In genomic region chrX:134540414-134541135, GRCm38 (mm10) we compare ENCODE assay signal across 8 mouse cellular contexts. TPM values are rescaled to one million over a fixed set of nuclear protein-coding genes. Genes with fewer than 3 reads are reported as not detected.
DNase-seq lines count a peak whose midpoint lies in the region; ATAC-seq lines count a peak whose summit lies in the region.

No protein-coding gene starts in this region.

- H3K4me3 ChIP-seq in embryonic facial prominence, embryonic 15.5 days (replicated peaks), result peak overlapping the region; percentile 54
- peak overlapping the region; percentile 69 for H3K4me3 ChIP-seq in liver, embryonic 16.5 days (ENCODE audit: low read depth, low read length)
- H3K4me3 ChIP-seq in stomach, embryonic 16.5 days (replicated peaks; ENCODE audit: low read length), result peak overlapping the region; percentile 58

- no peaks in the 10 kb centered on the region for H3K36me3 ChIP-seq in embryonic facial prominence, embryonic 15.5 days
- no peaks in the 10 kb centered on the region for H3K36me3 ChIP-seq in liver, embryonic 16.5 days (ENCODE audit: control insufficient read depth, insufficient read depth)
- no peaks in the 10 kb centered on the region for H3K36me3 ChIP-seq in stomach, embryonic 16.5 days (ENCODE audit: control insufficient read depth, insufficient read depth, low read length)

- H3K27me3 ChIP-seq in embryonic facial prominence, embryonic 15.5 days, result no peaks in the 10 kb centered on the region
- no peaks in the 10 kb centered on the region for H3K27me3 ChIP-seq in liver, embryonic 16.5 days (ENCODE audit: control insufficient read depth, insufficient read depth, low read depth, low read length)
- H3K27me3 ChIP-seq in stomach, embryonic 16.5 days (ENCODE audit: control insufficient read depth, insufficient read depth, low read length), result no peaks in the 10 kb centered on the region

- H3K4me2 ChIP-seq in embryonic facial prominence, embryonic 15.5 days (replicated peaks), result peak overlapping the region; percentile 46
- H3K4me2 ChIP-seq in liver, embryonic 16.5 days (ENCODE audit: low read depth, low read length), result peak overlapping the region; percentile 57
- H3K4me2 ChIP-seq in stomach, embryonic 16.5 days (ENCODE audit: low read depth, low read length), result peak overlapping the region; percentile 54

- WGBS in embryonic facial prominence, embryonic 15.5 days, result 28% methylated on average over 12 of the region's 12 CpGs
- WGBS in liver, embryonic 16.5 days (ENCODE audit: insufficient replicate concordance), result 19% methylated on average over 12 of the region's 12 CpGs
- WGBS in stomach, embryonic 16.5 days, result 18% methylated on average over 11 of the region's 12 CpGs

- ATAC-seq in embryonic facial prominence, embryonic 15.5 days (ENCODE audit: insufficient number of reproducible peaks, low FRiP score, low TSS enrichment, low read depth), result no peak
- ATAC-seq in liver, embryonic 16.5 days (ENCODE audit: low read depth), result no peak
- no peak for ATAC-seq in stomach, embryonic 16.5 days (ENCODE audit: insufficient read depth, low FRiP score)

- H3K9ac ChIP-seq in embryonic facial prominence, embryonic 15.5 days, result 0 out of 2 replicates have a peak overlapping the region, but pooled peaks have one; percentile 44
- peak overlapping the region; percentile 74 for H3K9ac ChIP-seq in liver, embryonic 16.5 days (ENCODE audit: low read depth, low read length)
- peak overlapping the region; percentile 73 for H3K9ac ChIP-seq in stomach, embryonic 16.5 days (ENCODE audit: low read length)

- DNase-seq in adrenal gland, adult (ENCODE audit: inconsistent age in 2 of 2, low spot score in 1 of 2), result peak; percentile 26 to 70
- DNase-seq in adrenal gland, postnatal 25 days, result no peak
- DNase-seq in CD4-positive, CD25-positive, alpha-beta regulatory T cell, adult 2 months (ENCODE audit: low read depth, low spot score), result peak; percentile 35
- DNase-seq in induced T-regulatory cell, adult 2 months (ENCODE audit: low read depth), result peak; percentile 55
- DNase-seq in c-Kit-positive CD71-positive TER-119-positive erythroid progenitor cells, embryonic 14.5 days (ENCODE audit: low spot score), result no peak

- no peaks in the 10 kb centered on the region for H3K4me1 ChIP-seq in embryonic facial prominence, embryonic 15.5 days
- no peaks in the 10 kb centered on the region; the same call in 1 of the 2 replicates for H3K4me1 ChIP-seq in liver, embryonic 16.5 days (ENCODE audit: control insufficient read depth, low read depth, low read length)
- H3K4me1 ChIP-seq in stomach, embryonic 16.5 days (ENCODE audit: control insufficient read depth, insufficient read depth, low read length), result no peaks in the 10 kb centered on the region

- 0 out of 2 replicates have a peak overlapping the region, but pooled peaks have one; percentile 51 for H3K27ac ChIP-seq in embryonic facial prominence, embryonic 15.5 days (replicated peaks)
- peak overlapping the region; percentile 4 for H3K27ac ChIP-seq in liver, embryonic 16.5 days (ENCODE audit: low read length)
- H3K27ac ChIP-seq in stomach, embryonic 16.5 days (ENCODE audit: low read length), result peak overlapping the region; percentile 92

- no peaks in the 10 kb centered on the region for H3K9me3 ChIP-seq in embryonic facial prominence, embryonic 15.5 days (replicated peaks)
- no peaks in the 10 kb centered on the region for H3K9me3 ChIP-seq in liver, embryonic 16.5 days (replicated peaks; ENCODE audit: control insufficient read depth, low read length)
- no peaks in the 10 kb centered on the region for H3K9me3 ChIP-seq in stomach, embryonic 16.5 days (replicated peaks; ENCODE audit: control insufficient read depth, low read length)

RNA-seq across cellular contexts. Expression of gene Timm8a1, which starts 1.1 kb away (rescaled TPM):
- 30.7 and 34.1 TPM in 2 replicates for total RNA-seq in adrenal gland, postnatal 25 days (2021)
- polyA plus RNA-seq in embryonic facial prominence, embryonic 15.5 days (2015; fragmentation: Nextera tagmentation; extraction: Ambion mirVana), result 60.5 and 64.9 TPM in 2 replicates
- polyA plus RNA-seq in liver, embryonic 16.5 days (2015; fragmentation: Nextera tagmentation; extraction: Ambion mirVana), result 62.2 and 65.2 TPM in 2 replicates
- polyA plus RNA-seq in stomach, embryonic 16.5 days (2015; fragmentation: Nextera tagmentation; extraction: Ambion mirVana), result 84.0 and 87.3 TPM in 2 replicates

RNA-seq across cellular contexts. Expression of gene Btk, which starts 42.8 kb away (rescaled TPM):
- 0.67 and 0.82 TPM in 2 replicates for total RNA-seq in adrenal gland, postnatal 25 days (2021)
- 2.2 and 2.5 TPM in 2 replicates for polyA plus RNA-seq in embryonic facial prominence, embryonic 15.5 days (2015; fragmentation: Nextera tagmentation; extraction: Ambion mirVana)
- 14.4 and 14.8 TPM in 2 replicates for polyA plus RNA-seq in liver, embryonic 16.5 days (2015; fragmentation: Nextera tagmentation; extraction: Ambion mirVana)
- polyA plus RNA-seq in stomach, embryonic 16.5 days (2015; fragmentation: Nextera tagmentation; extraction: Ambion mirVana), result 1.9 and 3.0 TPM in 2 replicates

RNA-seq across cellular contexts. Expression of gene Rpl36a, which starts 44.9 kb away (rescaled TPM):
- 276 and 305 TPM in 2 replicates for total RNA-seq in adrenal gland, postnatal 25 days (2021)
- polyA plus RNA-seq in embryonic facial prominence, embryonic 15.5 days (2015; fragmentation: Nextera tagmentation; extraction: Ambion mirVana), result 400 and 403 TPM in 2 replicates
- 216 and 255 TPM in 2 replicates for polyA plus RNA-seq in liver, embryonic 16.5 days (2015; fragmentation: Nextera tagmentation; extraction: Ambion mirVana)
- polyA plus RNA-seq in stomach, embryonic 16.5 days (2015; fragmentation: Nextera tagmentation; extraction: Ambion mirVana), result 322 and 424 TPM in 2 replicates

Comparison
In these comparisons a context has a peak if more than half of its experiments do, and no peak if none do; other contexts are left out.
1. DNase-seq: peak in adrenal gland, adult (2 of 2), CD4-positive, CD25-positive, alpha-beta regulatory T cell, adult 2 months (single experiment) and induced T-regulatory cell, adult 2 months (single experiment); none in adrenal gland, postnatal 25 days (single experiment) and c-Kit-positive CD71-positive TER-119-positive erythroid progenitor cells, embryonic 14.5 days (single experiment).
2. H3K27ac ChIP-seq: peak in every context shown above with its lines; median percentile 92 in stomach, embryonic 16.5 days; 51 in embryonic facial prominence, embryonic 15.5 days; 4 in liver, embryonic 16.5 days.
3. Peak in every context shown above with its lines, with median percentiles within 50 percentile points of each other: H3K4me2 ChIP-seq, H3K4me3 ChIP-seq and H3K9ac ChIP-seq.